Mouse (Mus musculus) inflammation-experienced regulatory T-cells, adult 6 months (primary cell): ENCODE results near the gene Trim67. TPM values are rescaled to one million over a fixed set of nuclear protein-coding genes. Genes with fewer than 3 reads are reported as not detected.

Experiments
- polyA plus RNA-seq, 3 experiments: library from polyadenylated mRNA; unstranded; fragments of 100-300 nt; shearing (Covaris generic); gene quantifications; one replicate each; pipeline ENCODE4 v1.2.1; 2017

The Trim67 gene
- polyA plus RNA-seq, 3 experiments from 2014 or later, result not detected

Other genes with a start within 250 kb of the Trim67 start
- not detected for gene Agt, start 223.4 kb upstream of the Trim67 start, polyA plus RNA-seq
- not detected for gene Capn9, start 217.0 kb upstream of the Trim67 start, polyA plus RNA-seq
- 1 to 10 TPM in 2 of 3 experiments, under 1 TPM in 1; 0.60 to 1.6 (median 1.6) TPM for gene 2310022B05Rik, start 129.7 kb upstream of the Trim67 start, polyA plus RNA-seq
- gene Ttc13, start 71.1 kb upstream of the Trim67 start, polyA plus RNA-seq, result 10 to 100 TPM; 26.1 to 40.4 (median 39.4) TPM
- 10 to 100 TPM; 19.0 to 33.2 (median 27.3) TPM for gene Arv1, start 71.0 kb upstream of the Trim67 start, polyA plus RNA-seq
- gene Fam89a, start 41.3 kb upstream of the Trim67 start, polyA plus RNA-seq, result under 1 TPM in 2 of 3 experiments, not detected in 1; 0.75 to 0.80 TPM
- 10 to 100 TPM; 31.4 to 39.2 (median 38.9) TPM for gene Gnpat, start 69.9 kb downstream of the Trim67 start, polyA plus RNA-seq
- gene 2810004N23Rik, start 70.0 kb downstream of the Trim67 start, polyA plus RNA-seq, result 10 to 100 TPM; 29.1 to 31.9 (median 31.8) TPM
- 1 to 10 TPM; 5.8 to 8.6 (median 6.9) TPM for gene Exoc8, start 104.6 kb downstream of the Trim67 start, polyA plus RNA-seq
- gene Sprtn, start 104.8 kb downstream of the Trim67 start, polyA plus RNA-seq, result 1 to 10 TPM; 5.9 to 7.6 (median 7.4) TPM
- gene Egln1, start 156.2 kb downstream of the Trim67 start, polyA plus RNA-seq, result 10 to 100 TPM in 2 of 3 experiments, 1 to 10 TPM in 1; 9.8 to 12.4 (median 12.0) TPM
- 10 to 100 TPM; 60.0 to 71.8 (median 60.4) TPM for gene Tsnax, start 219.9 kb downstream of the Trim67 start, polyA plus RNA-seq